Mouse (Mus musculus) ES-Bruce4 (cell line): ENCODE results near the gene Bmp2k.

Experiments
- CTCF ChIP-seq: IDR thresholded peaks from one replicate; pipeline ENCODE4 v1.8.1; 2011; ENCODE audit warnings: low read depth, low read length
- POLR2A ChIP-seq: IDR thresholded peaks from one replicate; pipeline ENCODE4 v1.8.1; 2011; ENCODE audit warnings: low read length; ENCODE audit not compliant: insufficient read depth

GRCm38 (mm10) chr5:96962252-96962933 is 35.1 kb upstream of the Bmp2k start:
- no peak for TF ChIP-seq CTCF
- TF ChIP-seq POLR2A: no peak
